In genomic region chr17:57587273-57587672, GRCm38 (mm10) we compare ENCODE assay signal across 13 mouse cellular contexts. TPM values are rescaled to one million over a fixed set of nuclear protein-coding genes. Genes with fewer than 3 reads are reported as not detected.
"Had no signal": no experiment of that assay in that cellular context is flagged by ENCODE, and none has a peak within 500 bp of the region (broad histone marks: within the 10 kb centered on the region; RNA-seq: fewer than 3 reads in every experiment).

No protein-coding gene starts in this region.

RNA-seq across cellular contexts. Expression of gene Vmn2r120, which starts 42.0 kb away (rescaled TPM):
- polyA plus RNA-seq: neural tube, embryonic 13.5 days; neural tube, embryonic 14.5 days; neural tube, embryonic 15.5 days; small intestine, adult 2 months; spleen, adult 2 months; stomach, embryonic 14.5 days; stomach, embryonic 15.5 days; stomach, embryonic 16.5 days; stomach, postnatal 0 days; testis, adult 2 months; thymus, adult 2 months; thymus, postnatal 0 days; urinary bladder, adult 2 months had no signal
